Mouse (Mus musculus): ENCODE data around the gene Cep131.

Gene Cep131

DNA sequence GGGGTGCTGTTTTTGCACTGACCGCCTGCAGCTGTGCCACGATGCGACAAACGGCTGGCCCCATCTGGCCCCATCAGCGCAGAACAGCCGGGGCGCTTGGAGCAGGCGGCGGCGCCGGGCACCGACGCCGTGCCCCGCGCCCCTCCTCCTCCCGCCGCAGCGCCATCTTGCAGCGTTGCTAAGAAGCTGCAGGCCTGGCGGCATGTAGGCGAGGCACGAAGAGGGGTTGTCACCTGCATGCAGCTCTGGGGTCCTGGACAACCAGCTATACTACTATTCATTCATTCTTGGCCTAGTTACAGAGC is 38.4 kb downstream of the Cep131 start:
- no peak for DNase-seq

DNA sequence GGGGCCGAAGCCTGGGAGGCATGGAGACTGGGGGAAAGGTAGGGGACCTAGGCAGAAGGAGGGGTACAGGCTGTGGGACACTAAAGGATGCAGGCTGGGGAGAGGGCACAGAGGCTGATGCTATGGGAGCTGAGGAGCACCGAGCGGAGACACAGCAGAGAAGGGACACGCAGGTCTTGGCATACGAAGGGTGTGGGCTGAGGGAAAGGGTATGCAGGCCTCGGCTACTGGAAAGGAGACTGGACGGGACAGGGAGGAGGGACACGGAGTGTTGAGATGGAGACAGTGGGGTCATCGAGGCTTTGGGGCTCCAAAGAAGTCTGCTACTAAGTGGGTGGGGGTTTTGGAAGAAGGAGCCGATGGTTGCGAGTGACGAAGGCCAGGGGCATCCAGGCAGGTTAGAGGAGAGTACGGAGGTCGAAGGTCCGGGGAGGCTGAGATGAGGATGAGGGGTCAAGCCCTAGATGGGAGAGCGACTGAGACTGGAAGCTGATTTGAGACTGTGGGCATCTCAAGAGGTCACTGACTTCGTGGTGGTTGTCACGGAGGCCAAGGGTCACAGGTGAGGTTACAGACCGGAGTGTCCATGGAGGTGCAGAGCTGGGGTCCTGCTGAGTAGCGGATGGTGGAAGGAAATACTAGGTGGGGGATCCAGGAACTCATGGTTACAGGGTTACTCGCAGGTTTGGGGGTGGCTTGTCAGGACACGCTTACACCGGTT is 38.9 kb downstream of the Cep131 start:
- DNase-seq: no peak

DNA sequence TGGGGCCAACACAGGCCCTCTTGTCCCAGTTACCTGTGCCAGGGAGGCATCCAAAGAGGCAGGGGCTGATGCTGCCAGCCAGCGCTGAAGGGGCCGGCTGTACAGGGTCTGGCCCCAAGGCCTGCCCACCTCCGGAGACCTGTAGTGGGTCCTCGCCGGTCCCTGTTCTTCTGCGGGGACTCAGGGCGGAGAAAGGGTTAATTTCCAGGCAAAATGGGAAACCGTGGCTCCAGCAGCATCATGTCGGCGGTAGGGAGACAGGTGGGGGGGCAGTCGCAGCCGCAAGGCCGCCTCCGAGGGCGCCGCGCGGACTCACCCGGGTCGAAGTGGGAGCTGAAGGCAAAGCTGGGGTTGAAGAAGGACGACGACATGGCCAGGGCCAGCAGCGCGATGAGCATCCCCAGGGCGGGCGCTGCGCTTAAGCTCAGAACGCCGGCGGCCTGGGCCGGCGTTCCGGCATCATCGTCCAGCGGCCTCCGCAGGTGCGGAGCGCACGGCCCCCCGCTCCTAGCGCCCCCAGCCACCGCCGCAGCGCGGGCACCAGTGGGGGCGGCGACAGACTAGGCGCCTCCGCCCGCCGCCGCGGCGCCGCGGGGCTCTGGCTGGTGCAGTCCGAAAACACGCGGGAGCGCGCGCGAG is 40.0 kb downstream of the Cep131 start, which contains the start of gene Aatk:
Gene Aatk, minus strand, starts transcription at position 615 of the 639 bp plus-strand sequence.
- no peak for DNase-seq

DNA sequence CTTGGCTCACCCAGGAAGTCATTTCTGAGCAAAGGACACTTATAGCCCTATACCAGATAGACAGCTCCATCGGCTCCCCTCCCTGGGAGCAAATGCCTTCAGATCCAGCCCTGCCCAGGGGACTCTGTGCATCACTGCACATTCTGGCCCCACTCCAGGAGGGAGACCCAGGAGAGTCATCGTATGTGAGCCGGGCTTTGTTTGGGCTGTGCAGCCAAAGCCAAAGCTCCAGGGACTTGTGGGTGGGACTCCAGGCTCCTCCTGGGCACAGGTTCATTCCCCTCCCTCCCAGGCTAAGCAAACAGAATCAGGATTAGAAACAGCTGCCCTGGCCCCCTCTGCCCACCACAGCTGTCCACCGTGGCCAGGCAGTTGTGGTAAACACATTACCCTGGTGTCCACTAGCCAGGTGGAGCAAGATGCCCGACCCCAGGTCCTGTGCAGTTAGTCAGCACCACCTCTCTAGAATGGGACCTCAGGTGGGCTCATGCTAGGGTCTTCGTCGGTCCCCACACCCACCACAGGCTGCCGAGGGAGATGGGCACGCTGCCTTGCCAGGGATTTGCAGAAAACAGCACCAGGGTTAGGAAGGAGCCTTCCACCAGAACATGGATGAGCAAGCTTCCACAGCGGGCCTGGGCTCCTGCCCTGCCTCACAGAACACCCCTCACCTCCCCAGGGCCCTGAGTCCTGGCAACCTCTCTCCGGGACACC is 40.6 kb downstream of the Cep131 start:
- DNase-seq: no peak

DNA sequence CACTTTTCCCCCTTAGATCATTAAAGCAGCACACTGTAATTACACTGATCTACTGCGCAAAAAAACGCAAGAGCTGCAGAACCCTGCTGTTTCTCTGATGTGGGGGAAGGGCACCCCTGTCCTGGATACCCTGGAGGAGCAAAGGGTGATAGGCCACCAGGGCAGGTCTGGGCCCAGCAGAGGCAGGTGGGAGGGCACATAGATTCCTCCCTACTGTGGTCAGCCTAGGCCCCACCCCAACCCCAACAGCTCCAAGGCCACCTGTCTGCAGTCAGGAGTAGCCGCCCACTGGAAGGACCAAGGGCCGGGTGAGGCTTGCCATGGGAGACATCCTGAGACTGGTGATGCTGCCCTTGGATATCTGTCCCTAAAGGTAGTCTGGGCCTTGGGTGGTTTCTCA is 41.3 kb downstream of the Cep131 start:
- no peak for DNase-seq

DNA sequence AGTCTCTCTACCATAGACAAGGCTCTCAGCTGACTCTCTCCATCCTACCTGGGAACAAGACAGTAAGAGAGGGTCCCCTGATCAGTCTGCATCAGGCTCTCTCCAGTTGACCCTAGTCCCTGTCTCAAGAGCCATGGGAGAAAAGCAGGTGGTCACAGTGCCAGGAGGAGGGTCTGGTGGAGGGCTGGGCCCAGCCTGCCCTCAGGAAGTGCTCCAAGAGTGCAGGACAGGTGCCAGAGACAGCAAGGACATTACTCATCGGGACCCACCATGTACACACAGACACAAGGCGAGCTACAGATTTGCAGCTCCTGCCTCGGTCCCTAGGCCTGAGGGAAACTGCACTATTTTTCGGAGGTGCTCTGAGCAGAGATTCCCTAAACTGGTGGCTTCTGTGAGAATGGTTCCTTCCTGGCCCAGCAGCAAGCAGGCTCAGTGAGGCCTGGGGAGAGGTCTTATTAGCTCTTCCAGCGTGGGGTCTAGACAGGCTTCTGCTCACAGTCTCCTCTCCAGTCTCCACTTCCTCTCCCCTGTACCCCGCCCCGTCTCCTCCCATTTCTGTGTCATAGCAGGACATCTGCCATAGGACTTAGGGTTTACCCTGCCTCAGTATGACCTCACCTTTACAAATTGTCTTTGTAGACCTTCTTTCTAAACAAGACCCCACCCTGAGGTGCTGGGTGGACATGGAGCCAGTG is 44.3 kb downstream of the Cep131 start:
- DNase-seq: no peak

DNA sequence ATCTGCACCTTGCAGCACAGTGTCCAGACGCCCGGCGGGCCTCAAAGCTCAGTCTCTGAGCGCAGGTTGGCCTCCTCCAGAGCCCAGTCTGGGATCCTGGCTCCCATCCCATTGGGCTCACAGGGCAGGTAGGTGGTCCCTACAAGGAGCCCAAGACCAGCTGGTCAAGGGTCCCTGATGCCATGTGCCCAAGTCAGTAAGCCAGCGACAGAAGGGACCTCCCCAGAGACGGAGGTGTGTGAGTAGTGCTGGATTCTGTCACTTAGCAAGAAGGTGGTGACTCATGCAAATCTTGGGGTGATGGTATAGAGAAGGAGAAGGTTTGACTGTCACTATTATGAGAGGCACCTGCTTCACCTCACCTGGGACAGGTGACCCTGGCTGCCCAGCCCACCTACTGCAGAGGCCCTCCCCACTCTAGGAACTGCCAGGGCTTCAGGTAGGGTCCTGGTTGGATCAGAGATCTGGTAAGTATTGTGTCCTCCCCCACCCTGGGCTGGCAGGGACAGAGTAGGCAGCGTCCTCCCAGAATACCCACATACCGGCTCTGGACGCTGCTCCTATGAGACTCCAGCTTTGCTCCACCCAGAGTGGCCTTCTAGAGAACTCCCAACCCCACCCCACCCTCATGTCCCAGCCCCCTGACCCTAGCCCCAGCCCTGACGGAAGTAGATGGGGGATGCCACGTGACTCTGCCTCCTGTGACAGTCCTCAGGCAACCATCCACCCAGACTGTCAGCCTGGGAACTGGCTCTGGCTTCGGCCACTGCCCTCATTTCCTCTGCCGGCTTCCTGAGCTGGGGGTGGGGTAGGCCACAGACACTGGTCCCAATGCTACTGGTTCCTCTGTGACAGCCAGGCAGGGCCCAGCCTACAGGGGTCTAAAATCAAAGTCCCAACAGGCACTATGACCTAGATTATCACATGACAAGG is 45.2 kb downstream of the Cep131 start:
- no peak for DNase-seq

DNA sequence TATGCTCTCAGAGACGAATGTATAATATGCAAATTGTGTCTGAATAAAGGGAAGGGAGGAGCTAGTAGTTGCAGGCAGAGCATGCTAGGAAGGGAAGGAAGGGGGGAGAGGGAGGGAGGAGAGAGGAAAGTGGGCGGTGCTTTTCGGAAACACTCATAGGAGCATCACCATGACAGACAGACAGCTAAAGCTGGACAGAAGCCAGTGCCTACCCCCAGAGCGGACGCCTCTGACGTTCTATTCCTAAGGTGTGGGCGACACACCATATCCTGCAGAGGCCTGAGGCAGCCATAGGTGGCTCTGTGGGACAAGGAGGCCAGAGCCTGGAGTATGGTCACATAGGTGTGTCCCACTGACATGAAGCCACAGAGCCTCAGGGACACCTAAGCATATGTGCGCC is 46.2 kb downstream of the Cep131 start:
- no peak for DNase-seq

DNA sequence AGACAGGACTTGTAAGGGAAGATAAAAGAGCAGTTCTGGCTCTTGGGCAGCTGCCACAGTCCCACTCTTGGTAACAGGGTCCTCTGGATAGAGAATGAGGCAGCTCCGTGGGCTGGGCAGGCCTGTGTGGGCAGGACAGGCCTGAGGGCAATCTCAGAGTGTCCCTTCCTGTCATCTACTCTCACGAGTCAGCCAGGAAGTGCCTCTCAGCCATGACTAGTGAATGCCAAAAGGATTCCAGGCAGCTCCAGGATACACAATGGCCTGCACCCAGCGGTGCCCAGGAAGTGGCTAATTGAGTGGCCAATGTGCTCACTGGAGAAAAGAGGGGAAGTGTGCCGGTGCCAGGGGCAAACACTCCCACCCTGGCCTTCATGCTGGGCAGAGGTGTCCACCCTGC is 47.0 kb downstream of the Cep131 start:
- no peak for DNase-seq

DNA sequence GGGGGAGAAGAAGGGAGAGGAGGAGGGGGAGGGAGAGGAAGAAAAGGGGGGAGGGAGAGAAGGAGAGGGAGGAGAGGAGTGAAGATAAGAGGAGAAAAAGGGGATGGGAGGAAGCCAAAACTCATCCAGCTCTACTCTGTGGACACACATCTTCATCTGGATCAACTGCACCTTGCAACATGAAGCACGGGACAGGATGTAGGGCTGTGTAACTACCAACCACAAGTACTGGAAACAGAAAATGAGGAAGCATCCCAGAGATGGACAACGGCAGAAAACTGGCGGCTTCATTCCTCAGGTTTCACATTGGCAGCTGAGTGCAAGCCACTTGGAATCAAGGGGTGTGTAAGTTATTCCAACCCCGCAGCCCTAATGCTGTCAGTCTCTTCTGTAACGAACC is 51.9 kb downstream of the Cep131 start:
- no peak for DNase-seq

DNA sequence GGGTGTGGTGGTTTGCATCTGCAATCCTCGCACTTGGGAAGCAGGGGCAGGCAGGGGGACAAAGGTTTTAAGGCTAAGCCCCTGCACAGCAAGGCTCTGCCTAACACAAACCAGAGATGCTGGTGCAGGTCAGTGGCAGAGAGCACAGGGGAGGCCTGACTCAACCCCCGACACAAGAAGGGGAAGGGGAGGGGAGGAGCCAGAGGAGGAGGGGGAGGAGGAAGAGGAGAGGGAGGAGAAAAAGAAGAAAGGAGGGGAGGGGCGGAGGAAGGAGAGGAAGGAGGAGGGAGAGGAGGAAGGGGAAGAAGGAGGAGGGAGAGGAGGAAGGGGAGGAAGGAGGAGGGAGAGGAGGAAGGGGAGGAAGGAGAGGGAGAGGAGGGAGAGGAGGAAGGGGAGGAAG is 52.3 kb downstream of the Cep131 start:
- no peak for DNase-seq

DNA sequence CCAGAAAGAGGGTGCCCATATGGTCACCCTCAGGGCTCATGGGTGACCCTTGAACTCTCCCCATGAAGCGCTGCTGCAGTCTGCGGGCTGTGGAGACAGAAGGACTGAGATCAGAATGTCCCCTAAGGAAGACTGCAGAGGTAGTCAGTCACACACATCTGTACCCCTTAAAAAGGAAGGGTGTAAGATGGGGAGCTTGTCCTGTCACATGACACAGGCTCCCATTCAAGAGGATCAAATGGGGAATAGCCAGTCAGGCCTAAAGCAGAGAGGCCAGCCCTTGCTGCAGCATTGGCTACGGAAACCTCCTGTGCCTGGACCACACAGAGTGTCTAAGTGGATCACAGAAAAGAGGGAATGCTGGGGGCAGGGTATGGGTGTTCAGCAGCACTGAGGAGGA is 53.2 kb downstream of the Cep131 start:
- no peak for DNase-seq

DNA sequence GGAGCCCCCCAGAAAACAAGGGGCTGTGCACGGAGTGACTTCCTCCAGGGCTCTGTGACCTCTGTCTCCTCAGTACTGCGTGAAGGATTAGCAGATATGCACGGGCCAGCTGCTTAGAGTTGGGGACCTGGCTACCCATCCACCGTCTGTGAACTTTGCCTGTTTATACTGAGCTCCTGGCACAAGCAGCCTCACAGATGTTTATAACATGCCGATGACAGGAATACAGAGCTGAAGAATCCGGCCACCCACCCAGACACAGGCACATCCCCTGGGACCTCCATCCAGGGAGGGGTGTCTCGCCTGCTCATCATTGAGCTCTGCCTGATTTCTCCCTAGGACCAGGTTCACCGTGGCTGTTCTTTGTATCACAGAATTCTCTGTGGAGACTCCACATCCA is 54.6 kb downstream of the Cep131 start:
- DNase-seq: no peak

DNA sequence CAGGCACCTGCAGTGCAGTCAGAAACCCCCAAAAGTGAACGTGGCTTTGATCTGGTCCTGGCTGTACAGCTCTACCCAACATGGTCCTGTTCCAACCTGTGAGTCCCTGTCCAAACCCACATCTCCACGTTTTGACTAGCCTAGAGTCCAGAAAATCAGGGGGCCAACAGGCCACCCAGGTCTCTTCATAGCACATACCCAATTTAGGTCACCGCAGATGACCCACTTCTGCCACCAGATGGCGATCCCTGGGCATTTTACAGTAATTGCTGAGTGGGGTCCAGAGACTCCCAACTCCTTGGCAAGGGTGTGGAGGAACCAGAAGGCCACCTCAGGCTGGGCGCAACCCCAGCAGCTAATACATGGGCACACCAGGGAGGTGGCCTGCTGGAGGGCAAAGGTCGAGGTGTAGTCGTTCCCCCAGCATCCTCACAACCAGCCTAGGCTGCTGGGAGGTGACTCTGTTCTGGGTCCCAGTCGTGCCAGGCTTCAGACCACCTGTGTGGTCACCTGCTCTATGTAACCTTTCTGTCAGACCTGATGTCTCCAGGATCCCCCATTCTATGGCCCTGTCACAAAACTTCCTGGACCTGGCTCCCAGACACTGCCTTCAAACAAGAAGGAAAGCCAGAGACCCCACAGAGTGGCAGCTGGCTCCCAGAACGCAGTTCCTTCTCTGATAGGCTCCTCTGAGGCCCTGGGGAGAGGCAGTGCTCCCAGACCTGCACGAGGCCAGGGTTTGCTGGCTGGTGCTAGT is 56.3 kb downstream of the Cep131 start:
- peak in 1 of 2 experiments; percentile 29 for DNase-seq

DNA sequence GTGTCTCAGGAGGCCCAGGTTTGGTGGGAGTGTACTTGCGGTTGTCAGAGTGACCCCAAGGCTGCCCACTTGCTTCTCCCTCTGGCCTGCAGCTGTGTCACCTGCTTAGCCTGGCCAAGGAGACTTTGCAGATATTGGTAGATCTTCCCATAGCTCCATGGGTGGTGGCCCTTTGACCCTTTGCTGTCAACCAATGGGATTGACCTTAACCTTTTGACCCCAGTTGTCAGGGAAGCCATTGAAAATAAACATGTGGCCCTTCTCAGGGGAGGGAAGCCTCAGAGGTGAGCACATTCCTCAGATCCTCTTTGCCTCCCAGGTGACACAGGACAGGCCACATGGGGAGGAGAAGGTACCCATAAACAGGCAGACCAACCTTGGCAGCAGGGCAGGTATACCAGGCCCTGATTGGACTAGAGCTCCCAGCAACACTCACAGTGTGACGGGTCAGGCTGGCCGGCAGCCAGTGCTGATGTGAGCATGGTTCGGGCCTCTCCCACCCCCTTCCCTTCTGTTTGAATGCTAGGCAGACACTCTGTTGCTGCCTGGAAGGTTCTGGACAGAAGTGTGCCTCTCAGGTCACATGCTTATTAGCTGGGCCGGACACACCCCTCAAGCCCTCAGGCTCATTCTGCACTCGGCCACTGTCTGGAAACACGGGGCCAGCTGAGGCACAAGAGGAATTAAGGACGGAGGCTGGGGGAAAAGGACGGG is 57.0 kb downstream of the Cep131 start:
- DNase-seq: no peak

DNA sequence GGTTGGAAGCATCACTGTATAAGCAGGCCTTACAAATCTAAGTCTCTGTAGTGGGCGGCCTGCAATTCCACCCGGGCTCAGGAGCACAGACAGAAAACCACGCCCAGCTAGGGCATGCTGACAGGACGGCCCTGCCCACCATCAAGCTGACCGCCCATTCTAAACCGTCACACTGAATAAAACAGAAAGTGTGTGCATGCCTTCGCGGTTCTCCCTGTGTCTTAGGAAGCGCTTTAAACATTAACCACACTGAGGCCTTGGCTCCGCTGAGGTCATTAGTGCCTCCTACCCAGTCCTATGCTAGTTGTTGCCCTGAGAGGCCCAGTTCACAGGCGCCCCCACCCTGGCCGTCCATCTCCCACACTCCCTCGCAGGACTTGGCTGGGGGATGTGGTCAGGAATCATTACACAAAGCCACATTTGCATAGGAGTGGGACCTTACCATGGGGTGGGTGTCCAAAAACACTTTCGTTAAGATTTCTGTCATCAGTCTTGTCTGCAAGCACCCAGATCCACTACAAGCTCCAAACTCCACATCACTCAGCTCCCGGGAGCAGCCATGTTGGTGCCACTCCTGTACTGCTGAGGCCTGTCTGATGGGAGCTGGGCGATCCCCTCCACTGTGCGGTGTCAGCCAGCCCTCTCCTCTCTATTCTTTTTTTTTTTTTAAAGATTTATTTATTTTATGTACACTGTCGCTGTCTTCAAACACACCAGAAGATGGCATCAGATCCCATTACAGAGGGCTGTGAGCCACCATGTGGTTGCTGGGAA is 58.1 kb downstream of the Cep131 start:
- no peak for DNase-seq

DNA sequence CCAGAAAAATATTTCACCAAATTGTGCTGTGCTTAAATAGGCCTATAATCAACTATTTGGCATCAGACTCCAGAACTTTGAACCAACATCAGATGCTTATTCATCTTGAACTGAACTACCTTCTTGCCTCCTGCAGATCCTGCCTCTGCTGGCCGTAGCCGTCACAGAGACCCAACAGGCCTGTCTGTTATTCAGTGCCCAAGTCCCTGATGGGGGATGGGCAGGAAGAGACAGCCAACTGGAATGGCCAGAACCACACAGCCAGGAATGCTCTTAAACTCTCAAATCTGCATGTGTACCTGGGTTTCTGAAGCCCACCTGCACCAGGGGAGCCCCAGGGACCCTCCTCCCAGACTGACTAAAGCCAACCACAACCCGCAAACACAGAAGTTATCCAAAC is 59.7 kb downstream of the Cep131 start:
- no peak for DNase-seq

DNA sequence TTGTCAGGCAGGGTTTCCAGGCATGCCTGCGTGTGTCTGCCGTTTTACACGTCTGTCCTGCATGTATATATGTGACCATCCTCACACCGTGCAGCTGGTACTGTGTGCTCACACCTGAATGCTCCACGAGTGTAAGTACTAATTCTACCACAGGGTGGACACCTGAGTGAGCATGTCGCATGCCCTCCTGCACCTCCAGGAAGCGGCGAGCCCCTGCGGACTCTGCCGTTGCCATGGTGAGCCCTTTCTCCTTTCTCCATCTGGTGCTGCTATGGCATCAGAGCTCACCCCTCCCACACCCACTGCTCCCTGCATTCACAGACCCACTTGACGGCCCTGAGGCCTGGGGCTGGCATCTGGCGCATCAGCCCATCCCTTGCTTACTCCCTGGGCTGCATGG is 63.8 kb downstream of the Cep131 start:
- no peak for DNase-seq

DNA sequence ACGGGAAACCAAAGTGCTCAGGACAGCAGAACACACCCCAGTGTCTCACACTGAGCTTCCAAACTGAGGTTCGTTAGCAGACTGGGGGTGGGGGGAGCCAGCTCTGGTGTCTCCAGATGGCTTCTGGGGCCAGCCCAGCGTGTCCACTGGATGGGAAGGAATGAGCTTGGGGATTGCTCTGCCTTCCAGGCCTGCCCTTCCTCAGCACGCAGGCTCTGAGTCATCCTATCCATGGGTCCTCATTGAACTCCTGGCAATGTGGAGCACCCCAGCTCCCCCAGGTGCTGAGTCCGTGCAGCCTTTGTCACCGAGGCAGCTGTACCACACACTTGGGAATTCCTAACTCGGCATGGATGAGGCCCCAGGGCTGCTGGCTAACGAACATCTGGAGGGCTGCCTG is 64.4 kb downstream of the Cep131 start:
- DNase-seq: no peak

DNA sequence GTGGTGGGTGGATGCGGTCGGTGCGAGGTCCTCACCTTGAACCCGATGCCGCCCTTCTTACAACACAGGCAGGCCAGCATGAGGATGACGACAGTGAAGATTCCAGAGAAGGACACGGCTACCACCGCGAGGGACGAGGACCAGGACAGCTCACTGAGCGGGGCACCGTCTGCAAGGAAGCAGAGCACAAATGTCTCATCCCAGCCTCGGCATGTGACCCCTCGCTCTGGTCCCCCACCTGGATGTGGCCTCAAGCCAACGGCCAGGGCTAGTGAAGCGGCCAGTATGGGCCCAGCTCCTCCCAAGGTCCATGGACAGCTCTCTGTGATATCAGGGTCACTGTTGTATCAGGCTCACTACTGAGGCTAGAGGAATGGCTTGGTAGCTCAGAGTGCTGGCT is 65.3 kb downstream of the Cep131 start:
- no peak for DNase-seq
